Mouse (Mus musculus) left cerebral cortex, postnatal 25 days (tissue): ENCODE results near the gene Zcchc14. TPM values are rescaled to one million over a fixed set of nuclear protein-coding genes. Genes with fewer than 3 reads are reported as not detected.

ENCODE experiments used
- DNase-seq, 2 experiments: peaks; one replicate each; pipeline ENCODE4 v3.0.0; 2022; ENCODE audit warnings: low spot score in 2 of 2, mixed read lengths in 1 of 2
- intact Hi-C: fragments of 180-260 bp; cut with DNase I; formaldehyde crosslinking; loops from one replicate; pipeline ENCODE4 v1.15.1; 2025
- total RNA-seq, 2 experiments: library from RNA; stranded (reverse); gene quantifications; 2 replicates each; pipeline ENCODE4 v1.2.3; 2021

Zcchc14 gene
- total RNA-seq, 2 experiments from 2014 or later = 63.2 to 71.9 TPM

GRCm38 (mm10) chr8:121563701-121564100 is 89.0 kb downstream of the Zcchc14 start:
- intact Hi-C loops = loop anchor here (10.0 kb wide), 1 partner anchor 889 kb away; no protein-coding TSS in a partner anchor

GRCm38 (mm10) chr8:121562941-121563351 is 89.8 kb downstream of the Zcchc14 start:
- intact Hi-C loops = loop anchor here (10.0 kb wide), 1 partner anchor 888 kb away; no protein-coding TSS in a partner anchor
- DNase-seq = no peak

More at GRCm38 (mm10) chr8:121563701-121564100, 89.0 kb downstream of the Zcchc14 start:
- no peak for DNase-seq

GRCm38 (mm10) chr8:121561636-121562345 is 90.9 kb downstream of the Zcchc14 start:
- DNase-seq = no peak
- intact Hi-C loops = loop anchor here (10.0 kb wide), 1 partner anchor 887 kb away; no protein-coding TSS in a partner anchor

- intact Hi-C loops = loop anchor here (10.0 kb wide), 1 partner anchor 886 kb away; no protein-coding TSS in a partner anchor
- DNase-seq = no peak
Observed at GRCm38 (mm10) chr8:121560432-121561100, 92.1 kb downstream of the Zcchc14 start.

- intact Hi-C loops = loop anchor here (10.0 kb wide), 1 partner anchor 885 kb away; no protein-coding TSS in a partner anchor
- DNase-seq = no peak
Observed at GRCm38 (mm10) chr8:121559801-121560200, 92.9 kb downstream of the Zcchc14 start.

GRCm38 (mm10) chr8:121558538-121558937 is 94.2 kb downstream of the Zcchc14 start:
- intact Hi-C loops = no loop called here

GRCm38 (mm10) chr8:121557746-121558145 is 95.0 kb downstream of the Zcchc14 start:
- no peak for DNase-seq
- intact Hi-C loops = no loop called here

More at GRCm38 (mm10) chr8:121558538-121558937, 94.2 kb downstream of the Zcchc14 start:
- no peak for DNase-seq

GRCm38 (mm10) chr8:121553831-121554475 is 98.7 kb downstream of the Zcchc14 start:
- intact Hi-C loops = no loop called here
- DNase-seq = peak in 1 of 2 experiments; percentile 49

GRCm38 (mm10) chr8:121552506-121552905 is 100.2 kb downstream of the Zcchc14 start:
- DNase-seq = no peak
- intact Hi-C loops = no loop called here

- intact Hi-C loops = no loop called here
Observed at GRCm38 (mm10) chr8:121551065-121551985, 101.4 kb downstream of the Zcchc14 start.

GRCm38 (mm10) chr8:121550056-121550455 is 102.6 kb downstream of the Zcchc14 start:
- intact Hi-C loops = no loop called here
- DNase-seq = no peak

More at GRCm38 (mm10) chr8:121551065-121551985, 101.4 kb downstream of the Zcchc14 start:
- DNase-seq = no peak

Other genes with a start within 250 kb of the Zcchc14 start
- not detected for gene 1700018B08Rik, start 108.6 kb downstream of the Zcchc14 start, total RNA-seq
- 10 to 100 TPM; 90.3 to 91.6 TPM for gene Fbxo31, start 74.1 kb downstream of the Zcchc14 start, total RNA-seq
- 100 to 1,000 TPM; 180 to 191 TPM for gene Map1lc3b, start 62.5 kb downstream of the Zcchc14 start, total RNA-seq
- gene Jph3, start 76.7 kb upstream of the Zcchc14 start, total RNA-seq = 100 to 1,000 TPM; 254 to 260 TPM
- 10 to 100 TPM; 28.0 to 28.1 TPM for gene Klhdc4, start 176.7 kb upstream of the Zcchc14 start, total RNA-seq